Mouse (Mus musculus): ENCODE measurements around the gene Glcci1. TPM values are rescaled to one million over a fixed set of nuclear protein-coding genes. Genes with fewer than 3 reads are reported as not detected.

Glcci1 gene
- total and polyA plus RNA-seq, 3 experiments = 1.9 to 3.5 (median 2.4) TPM

- no peak overlapping the region for H3K4me3 ChIP-seq (replicated peaks in 1 of 3; ENCODE audit: low read depth in 2 of 3, low read length in 2 of 3, poor library complexity in 1 of 3)
- TF ChIP-seq ZC3H11A (IDR thresholded peaks at IDR 0.05; ENCODE audit: low read depth, low read length) = no peak
- TF ChIP-seq MEF2A (IDR thresholded peaks at IDR 0.05; ENCODE audit: borderline replicate concordance, low read depth, low read length) = no peak
- no peak for TF ChIP-seq SMC3 (IDR thresholded peaks at IDR 0.05; ENCODE audit: low read depth, low read length)
- TF ChIP-seq CTCF (conservative IDR thresholded peaks at IDR 0.05 in 1 of 2, IDR thresholded peaks at IDR 0.05 in 1 of 2; ENCODE audit: low read depth in 2 of 2, low read length in 2 of 2) = no peak
- no peak for TF ChIP-seq ZNF384 (IDR thresholded peaks at IDR 0.05; ENCODE audit: low read depth, low read length)
- TF ChIP-seq TCF12 (IDR thresholded peaks at IDR 0.05; ENCODE audit: low read depth, low read length) = no peak
- no peak for TF ChIP-seq GABPA (IDR thresholded peaks at IDR 0.05; ENCODE audit: insufficient replicate concordance, low read depth, low read length)
- no peak for TF ChIP-seq IRF4 (IDR thresholded peaks at IDR 0.05; ENCODE audit: low read depth, low read length)
- no peak for TF ChIP-seq POLR2AphosphoS2 (IDR thresholded peaks at IDR 0.05; ENCODE audit: low read depth, low read length)
- no peak overlapping the region for H3K9ac ChIP-seq (ENCODE audit: insufficient read depth, low read depth)
- no peak overlapping the region for H3K27ac ChIP-seq (ENCODE audit: insufficient read depth, low read depth)
- in situ Hi-C loops (cut with MboI; ENCODE audit: low pct_ligation_motif_present, low pct_unique_long_range_greater_than_20kb, low sequenced_read_pairs) = no loop called here
- H3K36me3 ChIP-seq (replicated peaks in 1 of 2; ENCODE audit: control insufficient read depth in 1 of 2, insufficient read depth in 1 of 2, low read length in 1 of 2) = peaks cover 3% of the 10 kb centered on the region in 2 experiments
- H3K79me2 ChIP-seq (replicated peaks; ENCODE audit: control insufficient read depth, extremely low read depth, insufficient read depth, poor library complexity, severe bottlenecking) = no peaks in the 10 kb centered on the region
- no peaks in the 10 kb centered on the region for H3K9me3 ChIP-seq (replicated peaks; ENCODE audit: low read length)
- no peaks in the 10 kb centered on the region for H3K27me3 ChIP-seq (replicated peaks)
- dilution Hi-C loops (cut with MboI; ENCODE audit: extremely low pct_ligation_motif_present, extremely low pct_unique_long_range_greater_than_20kb, low sequenced_read_pairs) = no loop called here
- H3K4me2 ChIP-seq (ENCODE audit: insufficient read depth, low read depth, poor library complexity, severe bottlenecking) = no peak overlapping the region
- no peak for DNase-seq (ENCODE audit: extremely low read depth)
- peaks cover 0 to 5% of the 10 kb centered on the region in 2 experiments; a peak in 2 of 4 replicates for H3K4me1 ChIP-seq (ENCODE audit: control insufficient read depth in 1 of 2, insufficient read depth in 2 of 2)
Measured at GRCm38 (mm10) chr6:8544822-8545221, 35.4 kb downstream of the Glcci1 start.

GRCm38 (mm10) chr6:8545780-8546179 lies 36.4 kb downstream of the Glcci1 start:
- Histone ChIP-seq H3K4me2 (ENCODE audit: insufficient read depth, low read depth, poor library complexity, severe bottlenecking) (no peak overlapping the region), H3K27ac (ENCODE audit: insufficient read depth, low read depth) (no peak overlapping the region), H3K27me3 (replicated peaks) (no peaks in the 10 kb centered on the region), H3K9me3 (replicated peaks; ENCODE audit: low read length) (no peaks in the 10 kb centered on the region), H3K36me3 (replicated peaks in 1 of 2; ENCODE audit: control insufficient read depth in 1 of 2, insufficient read depth in 1 of 2, low read length in 1 of 2) (peaks cover 3% of the 10 kb centered on the region in 2 experiments), H3K79me2 (replicated peaks; ENCODE audit: control insufficient read depth, extremely low read depth, insufficient read depth, poor library complexity, severe bottlenecking) (no peaks in the 10 kb centered on the region), H3K4me1 (ENCODE audit: control insufficient read depth in 1 of 2, insufficient read depth in 2 of 2) (peaks cover 0 to 5% of the 10 kb centered on the region in 2 experiments; a peak in 2 of 4 replicates), H3K9ac (ENCODE audit: insufficient read depth, low read depth) (no peak overlapping the region), H3K4me3 (replicated peaks in 1 of 3; ENCODE audit: low read depth in 2 of 3, low read length in 2 of 3, poor library complexity in 1 of 3) (no peak overlapping the region)
- DNase-seq (ENCODE audit: extremely low read depth) = no peak
- dilution Hi-C loops (cut with MboI; ENCODE audit: extremely low pct_ligation_motif_present, extremely low pct_unique_long_range_greater_than_20kb, low sequenced_read_pairs) (no loop called here), in situ Hi-C loops (cut with MboI; ENCODE audit: low pct_ligation_motif_present, low pct_unique_long_range_greater_than_20kb, low sequenced_read_pairs) (no loop called here)
- TF ChIP-seq CTCF (conservative IDR thresholded peaks at IDR 0.05 in 1 of 2, IDR thresholded peaks at IDR 0.05 in 1 of 2; ENCODE audit: low read depth in 2 of 2, low read length in 2 of 2) (no peak), PAX5 (IDR thresholded peaks at IDR 0.05; ENCODE audit: low read length) (no peak), JUND (conservative IDR thresholded peaks at IDR 0.05; ENCODE audit: low read depth, low read length) (no peak), EP300 (IDR thresholded peaks at IDR 0.05; ENCODE audit: low read length) (no peak), GABPA (IDR thresholded peaks at IDR 0.05; ENCODE audit: insufficient replicate concordance, low read depth, low read length) (no peak), ZMIZ1 (IDR thresholded peaks at IDR 0.05; ENCODE audit: low read depth, low read length) (no peak), MAZ (IDR thresholded peaks at IDR 0.05; ENCODE audit: low read depth, low read length) (no peak), ZKSCAN1 (IDR thresholded peaks at IDR 0.05; ENCODE audit: borderline replicate concordance, low read depth, low read length) (no peak)
